Mouse (Mus musculus): Measurements from ENCODE around the gene Acaa1b. TPM values are rescaled to one million over a fixed set of nuclear protein-coding genes. Genes with fewer than 3 reads are reported as not detected.

The Acaa1b gene
- polyA plus RNA-seq (2012; rRNA removed) = 1.0 TPM in 2 replicates

- H3K27ac ChIP-seq (ENCODE audit: control insufficient read depth, insufficient read depth, low read depth, low read length) = no peak within 1 kb of the TSS
- no peak for TF ChIP-seq POLR2A (IDR thresholded peaks at IDR 0.05; ENCODE audit: control insufficient read depth, low read depth, low read length)
- 0 out of 2 replicates have a peak, but pooled peaks have one; percentile 22 for TF ChIP-seq CTCF (IDR thresholded peaks at IDR 0.05; ENCODE audit: control insufficient read depth, insufficient read depth, insufficient replicate concordance, low read depth, low read length)
- no peaks in the 10 kb centered on the region for H3K36me3 ChIP-seq (ENCODE audit: control insufficient read depth, insufficient read depth, low read length)
Observed at GRCm38 (mm10) chr9:119156278-119157201, at the start of gene Acaa1b. TSS of gene Acaa1b (minus strand) at chr9:119157093.

GRCm38 (mm10) chr9:119206666-119207065 lies 49.8 kb upstream of the Acaa1b start:
- H3K4me1 ChIP-seq (ENCODE audit: control insufficient read depth, insufficient read depth, low read length) = no peaks in the 10 kb centered on the region
- TF ChIP-seq POLR2A (IDR thresholded peaks at IDR 0.05; ENCODE audit: control insufficient read depth, low read depth, low read length) = no peak
- no peak for TF ChIP-seq CTCF (IDR thresholded peaks at IDR 0.05; ENCODE audit: control insufficient read depth, insufficient read depth, insufficient replicate concordance, low read depth, low read length)

More at GRCm38 (mm10) chr9:119156278-119157201, at the start of gene Acaa1b:
- peaks cover 6% of the 10 kb centered on the region for H3K4me1 ChIP-seq (ENCODE audit: control insufficient read depth, insufficient read depth, low read length)
- H3K4me3 ChIP-seq (ENCODE audit: control insufficient read depth, low read depth, low read length) = peak within 1 kb of the TSS; percentile 49
- no peaks in the 10 kb centered on the region for H3K27me3 ChIP-seq (ENCODE audit: control insufficient read depth, insufficient read depth, low read length)

GRCm38 (mm10) chr9:119205756-119206155 lies 48.9 kb upstream of the Acaa1b start:
- TF ChIP-seq CTCF (IDR thresholded peaks at IDR 0.05; ENCODE audit: control insufficient read depth, insufficient read depth, insufficient replicate concordance, low read depth, low read length) (no peak), POLR2A (IDR thresholded peaks at IDR 0.05; ENCODE audit: control insufficient read depth, low read depth, low read length) (no peak)

More at GRCm38 (mm10) chr9:119206666-119207065, 49.8 kb upstream of the Acaa1b start:
- H3K36me3 ChIP-seq (ENCODE audit: control insufficient read depth, insufficient read depth, low read length) = no peaks in the 10 kb centered on the region
- no peak overlapping the region for H3K4me3 ChIP-seq (ENCODE audit: control insufficient read depth, low read depth, low read length)
- H3K27ac ChIP-seq (ENCODE audit: control insufficient read depth, insufficient read depth, low read depth, low read length) = no peak overlapping the region
- H3K27me3 ChIP-seq (ENCODE audit: control insufficient read depth, insufficient read depth, low read length) = no peaks in the 10 kb centered on the region

GRCm38 (mm10) chr9:119203617-119204016 lies 46.7 kb upstream of the Acaa1b start:
- no peaks in the 10 kb centered on the region for H3K27me3 ChIP-seq (ENCODE audit: control insufficient read depth, insufficient read depth, low read length)
- H3K36me3 ChIP-seq (ENCODE audit: control insufficient read depth, insufficient read depth, low read length) = no peaks in the 10 kb centered on the region
- no peaks in the 10 kb centered on the region for H3K4me1 ChIP-seq (ENCODE audit: control insufficient read depth, insufficient read depth, low read length)
- TF ChIP-seq CTCF (IDR thresholded peaks at IDR 0.05; ENCODE audit: control insufficient read depth, insufficient read depth, insufficient replicate concordance, low read depth, low read length) (no peak), POLR2A (IDR thresholded peaks at IDR 0.05; ENCODE audit: control insufficient read depth, low read depth, low read length) (no peak)
- no peak overlapping the region for H3K27ac ChIP-seq (ENCODE audit: control insufficient read depth, insufficient read depth, low read depth, low read length)
- H3K4me3 ChIP-seq (ENCODE audit: control insufficient read depth, low read depth, low read length) = no peak overlapping the region

More at GRCm38 (mm10) chr9:119205756-119206155, 48.9 kb upstream of the Acaa1b start:
- H3K4me1 ChIP-seq (ENCODE audit: control insufficient read depth, insufficient read depth, low read length) = no peaks in the 10 kb centered on the region
- H3K4me3 ChIP-seq (ENCODE audit: control insufficient read depth, low read depth, low read length) = no peak overlapping the region
- no peaks in the 10 kb centered on the region for H3K27me3 ChIP-seq (ENCODE audit: control insufficient read depth, insufficient read depth, low read length)
- no peak overlapping the region for H3K27ac ChIP-seq (ENCODE audit: control insufficient read depth, insufficient read depth, low read depth, low read length)
- no peaks in the 10 kb centered on the region for H3K36me3 ChIP-seq (ENCODE audit: control insufficient read depth, insufficient read depth, low read length)

GRCm38 (mm10) chr9:119201653-119202052 lies 44.8 kb upstream of the Acaa1b start:
- H3K4me3 ChIP-seq (ENCODE audit: control insufficient read depth, low read depth, low read length) = no peak overlapping the region
- H3K27me3 ChIP-seq (ENCODE audit: control insufficient read depth, insufficient read depth, low read length) = no peaks in the 10 kb centered on the region
- no peaks in the 10 kb centered on the region for H3K4me1 ChIP-seq (ENCODE audit: control insufficient read depth, insufficient read depth, low read length)
- TF ChIP-seq POLR2A (IDR thresholded peaks at IDR 0.05; ENCODE audit: control insufficient read depth, low read depth, low read length) (no peak), CTCF (IDR thresholded peaks at IDR 0.05; ENCODE audit: control insufficient read depth, insufficient read depth, insufficient replicate concordance, low read depth, low read length) (no peak)
- H3K36me3 ChIP-seq (ENCODE audit: control insufficient read depth, insufficient read depth, low read length) = no peaks in the 10 kb centered on the region
- no peak overlapping the region for H3K27ac ChIP-seq (ENCODE audit: control insufficient read depth, insufficient read depth, low read depth, low read length)

- Histone ChIP-seq H3K27ac (ENCODE audit: control insufficient read depth, insufficient read depth, low read depth, low read length) (no peak overlapping the region), H3K36me3 (ENCODE audit: control insufficient read depth, insufficient read depth, low read length) (no peaks in the 10 kb centered on the region), H3K27me3 (ENCODE audit: control insufficient read depth, insufficient read depth, low read length) (no peaks in the 10 kb centered on the region), H3K4me1 (ENCODE audit: control insufficient read depth, insufficient read depth, low read length) (no peaks in the 10 kb centered on the region), H3K4me3 (ENCODE audit: control insufficient read depth, low read depth, low read length) (no peak overlapping the region)
- no peak for TF ChIP-seq CTCF (IDR thresholded peaks at IDR 0.05; ENCODE audit: control insufficient read depth, insufficient read depth, insufficient replicate concordance, low read depth, low read length)
Observed at GRCm38 (mm10) chr9:119199151-119199861, 42.4 kb upstream of the Acaa1b start.

All from testis, adult 2 months (tissue).